Mouse (Mus musculus) ovary, postnatal 36 days (tissue): Measurements from ENCODE around the gene Tmem243.

Source experiments
- DNase-seq: peaks from one replicate; pipeline ENCODE4 v3.0.0; 2022; ENCODE audit warnings: low spot score, mixed read lengths

Gene Tmem243

DNA sequence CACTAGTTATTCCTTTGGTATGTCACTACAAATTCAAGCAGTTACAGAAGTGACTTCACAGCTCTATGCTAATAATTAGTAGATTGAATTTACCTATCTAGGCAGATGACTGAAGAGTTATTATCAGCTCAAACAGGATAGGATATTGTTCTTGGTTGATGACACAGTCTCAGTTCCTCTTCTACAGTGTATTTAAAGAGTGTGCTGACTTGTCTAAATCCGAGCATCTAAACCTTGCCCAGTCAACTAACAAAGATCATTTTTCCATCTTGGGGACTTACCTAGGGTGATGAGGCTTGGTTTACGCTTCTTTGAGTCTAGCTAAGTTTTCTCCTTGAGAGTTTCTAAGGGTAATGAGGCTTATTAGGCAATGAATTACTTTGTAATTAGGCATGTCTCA is 72.8 kb downstream of the Tmem243 start:
- no peak for DNase-seq

DNA sequence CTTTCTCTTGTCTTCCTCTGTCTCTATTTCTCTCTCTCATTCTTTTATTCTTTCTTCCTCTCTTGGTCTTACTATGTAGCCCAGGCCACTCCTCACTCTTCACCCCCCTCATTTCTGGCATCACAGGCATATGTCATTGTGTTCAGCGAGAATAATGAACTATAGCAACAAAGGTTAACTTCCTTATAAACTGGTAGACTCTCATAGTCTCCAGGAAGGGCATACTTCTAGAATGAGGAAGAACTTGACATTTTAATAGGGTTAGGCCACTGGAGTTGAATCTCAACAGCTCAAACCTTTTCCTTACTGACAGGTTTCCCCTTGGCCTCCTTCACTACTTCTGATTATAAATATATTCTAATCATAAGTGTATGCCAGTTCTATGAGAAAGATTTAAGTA is 86.0 kb downstream of the Tmem243 start:
- no peak for DNase-seq
